Mouse (Mus musculus): Measurements from ENCODE around the gene Tnfrsf1b.
"Not testable (repeated sequence)": the region's sequence is repeated elsewhere in the genome, so short reads cannot be mapped to it uniquely, and the experiment has no call there.

Gene Tnfrsf1b

GRCm38 (mm10) chr4:145178918-145179549 is 67.6 kb downstream of the Tnfrsf1b start:
- DNase-seq: no peak

GRCm38 (mm10) chr4:145165542-145165941 is 81.1 kb downstream of the Tnfrsf1b start:
- not testable (repeated sequence) for DNase-seq

GRCm38 (mm10) chr4:145164111-145164510 is 82.6 kb downstream of the Tnfrsf1b start:
- no peak for DNase-seq
